Mouse (Mus musculus): ENCODE data around the gene Gm7247. TPM values are rescaled to one million over a fixed set of nuclear protein-coding genes. Genes with fewer than 3 reads are reported as not detected.
A peak's percentile ranks its signal among the peaks of the same experiment; 100 is the strongest.

Gm7247 gene
- polyA plus RNA-seq (2012; rRNA removed) = not detected in 2 replicates

DNA sequence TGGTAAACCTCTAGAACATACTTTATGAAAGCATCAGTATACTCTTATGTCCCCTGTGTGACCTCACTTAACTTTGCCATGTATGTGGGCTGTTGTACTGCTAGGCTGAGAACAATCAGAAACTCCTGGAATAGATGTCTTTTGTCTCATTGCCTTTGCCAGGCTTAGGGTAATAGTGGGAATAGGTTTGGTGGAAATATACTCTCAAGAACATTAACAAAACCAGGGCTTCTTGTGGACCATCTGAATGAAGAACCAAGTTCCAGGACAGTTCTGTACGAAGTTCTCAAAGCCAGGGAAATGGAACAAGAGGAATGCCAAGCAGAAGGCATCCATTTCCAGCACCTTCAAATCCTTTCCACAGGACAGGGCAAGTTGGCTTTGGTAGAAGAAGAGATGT lies at the start of gene Gm7247:
TSS of gene Gm7247 (plus strand) at position 301 of the 400 bp plus-strand sequence.
- no peak within 1 kb of the TSS for H3K27ac ChIP-seq (ENCODE audit: insufficient read depth, low read length)
- DNase-seq = no peak
- no peak within 1 kb of the TSS for H3K4me3 ChIP-seq (replicated peaks; ENCODE audit: insufficient read depth, low read depth, low read length)
- no peaks in the 10 kb centered on the region for H3K4me1 ChIP-seq (ENCODE audit: control insufficient read depth, insufficient read depth, low read length)
- TF ChIP-seq CTCF (IDR thresholded peaks at IDR 0.05; ENCODE audit: borderline replicate concordance, insufficient read depth, low read depth, low read length) (no peak), POLR2A (IDR thresholded peaks at IDR 0.05; ENCODE audit: borderline replicate concordance, insufficient read depth, low read length) (no peak)
- 91% methylated on average over 1 of the region's 1 CpGs for WGBS
- H3K27me3 ChIP-seq (ENCODE audit: control insufficient read depth, insufficient read depth, low read length) = no peaks in the 10 kb centered on the region; the same call in 1 of the 2 replicates

DNA sequence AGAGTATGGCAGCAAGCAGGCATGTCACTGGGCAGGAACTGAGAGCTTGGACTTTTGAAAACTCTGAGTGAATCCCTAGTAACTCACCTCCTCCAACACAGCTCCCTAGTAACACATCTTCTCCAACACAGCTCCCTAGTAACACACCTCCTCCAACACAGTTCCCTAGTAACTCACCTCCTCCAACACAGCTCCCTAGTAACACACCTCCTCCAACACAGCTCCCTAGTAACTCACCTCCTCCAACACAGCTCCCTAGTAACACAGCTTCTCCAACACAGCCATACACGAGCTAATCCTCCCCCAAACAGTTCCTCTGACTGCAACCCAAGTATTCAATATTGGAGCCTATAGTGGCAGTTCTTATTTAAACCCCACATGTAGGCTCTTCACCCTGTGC lies 37.6 kb upstream of the Gm7247 start:
- Histone ChIP-seq H3K4me3 (replicated peaks; ENCODE audit: insufficient read depth, low read depth, low read length) (no peak overlapping the region), H3K27ac (ENCODE audit: insufficient read depth, low read length) (no peak overlapping the region), H3K27me3 (ENCODE audit: control insufficient read depth, insufficient read depth, low read length) (no peaks in the 10 kb centered on the region), H3K4me1 (ENCODE audit: control insufficient read depth, insufficient read depth, low read length) (no peaks in the 10 kb centered on the region)
- TF ChIP-seq POLR2A (IDR thresholded peaks at IDR 0.05; ENCODE audit: borderline replicate concordance, insufficient read depth, low read length) (no peak), CTCF (IDR thresholded peaks at IDR 0.05; ENCODE audit: borderline replicate concordance, insufficient read depth, low read depth, low read length) (no peak)
- no peak for DNase-seq
- 24% methylated on average over 1 of the region's 1 CpGs for WGBS

DNA sequence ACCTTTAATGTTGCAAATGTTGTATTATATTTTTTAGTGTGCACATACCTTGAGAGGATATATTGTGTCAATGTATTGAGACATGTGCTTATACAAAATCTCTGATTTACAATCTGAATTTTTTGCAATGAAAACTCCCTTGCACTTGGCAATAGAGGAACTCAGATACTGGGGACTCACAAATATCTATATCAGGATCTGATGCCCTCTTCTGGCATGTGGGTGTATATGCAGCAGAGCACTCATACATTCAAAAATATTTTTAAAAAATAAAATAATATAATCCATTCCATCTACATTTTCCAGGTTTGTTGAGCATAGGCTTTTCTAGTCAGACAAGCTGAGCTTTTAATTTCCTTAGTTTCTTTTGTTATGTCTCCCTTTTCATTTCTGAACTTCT lies 15.5 kb upstream of the Gm7247 start:
- TF ChIP-seq CTCF (IDR thresholded peaks at IDR 0.05; ENCODE audit: borderline replicate concordance, insufficient read depth, low read depth, low read length) (no peak), POLR2A (IDR thresholded peaks at IDR 0.05; ENCODE audit: borderline replicate concordance, insufficient read depth, low read length) (no peak)
- Histone ChIP-seq H3K4me1 (ENCODE audit: control insufficient read depth, insufficient read depth, low read length) (no peaks in the 10 kb centered on the region), H3K4me3 (replicated peaks; ENCODE audit: insufficient read depth, low read depth, low read length) (no peak overlapping the region), H3K27ac (ENCODE audit: insufficient read depth, low read length) (no peak overlapping the region), H3K27me3 (ENCODE audit: control insufficient read depth, insufficient read depth, low read length) (no peaks in the 10 kb centered on the region)
- no peak for DNase-seq

DNA sequence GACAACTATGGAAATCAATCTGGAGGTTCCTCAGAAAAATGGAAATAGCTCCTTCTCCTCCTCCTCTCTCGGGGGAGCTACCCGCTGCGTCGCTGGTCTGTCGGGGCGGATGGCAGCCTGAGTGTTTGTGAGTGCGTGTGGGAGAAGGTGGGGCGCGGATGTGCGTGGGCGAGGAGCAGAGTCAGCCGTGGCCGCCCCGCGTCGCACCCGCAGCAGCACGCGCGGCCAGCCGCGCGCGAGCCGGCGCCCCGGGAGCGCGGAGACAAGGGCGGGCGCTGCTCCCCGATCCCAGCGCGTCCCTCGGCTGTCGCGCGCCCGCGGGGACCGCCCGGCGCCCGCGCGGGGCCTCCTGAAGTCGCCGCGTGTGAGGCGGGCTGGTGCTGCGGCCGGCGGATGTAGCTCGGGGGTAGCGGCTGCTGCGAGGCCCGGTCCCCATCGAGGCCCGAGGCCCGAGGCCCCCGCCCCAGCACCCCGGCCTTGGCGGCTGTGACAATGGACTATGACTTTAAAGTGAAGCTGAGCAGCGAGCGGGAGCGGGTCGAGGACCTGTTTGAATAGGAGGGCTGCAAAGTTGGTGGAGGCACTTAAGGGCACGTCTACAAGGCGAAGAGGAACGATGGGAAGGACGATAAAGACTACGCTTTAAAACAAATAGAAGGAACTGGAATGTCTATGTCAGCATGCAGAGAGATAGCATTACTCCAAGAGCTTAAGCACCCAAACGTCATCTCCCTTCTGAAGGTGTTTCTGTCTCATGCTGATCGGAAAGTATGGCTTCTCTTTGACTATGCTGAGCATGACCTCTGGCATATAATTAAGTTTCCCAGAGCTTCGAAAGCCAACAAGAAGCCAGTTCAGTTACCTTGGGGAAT lies 3.2 kb upstream of the Gm7247 start:
- Histone ChIP-seq H3K27me3 (ENCODE audit: control insufficient read depth, insufficient read depth, low read length) (no peaks in the 10 kb centered on the region; the same call in 1 of the 2 replicates), H3K4me3 (replicated peaks; ENCODE audit: insufficient read depth, low read depth, low read length) (peak overlapping the region; percentile 55), H3K4me1 (ENCODE audit: control insufficient read depth, insufficient read depth, low read length) (no peaks in the 10 kb centered on the region), H3K27ac (ENCODE audit: insufficient read depth, low read length) (no peak overlapping the region)
- 4% methylated on average over 75 of the region's 75 CpGs for WGBS
- peak; percentile 1 to 9 for DNase-seq
- TF ChIP-seq CTCF (IDR thresholded peaks at IDR 0.05; ENCODE audit: borderline replicate concordance, insufficient read depth, low read depth, low read length) (no peak), POLR2A (IDR thresholded peaks at IDR 0.05; ENCODE audit: borderline replicate concordance, insufficient read depth, low read length) (no peak)

DNA sequence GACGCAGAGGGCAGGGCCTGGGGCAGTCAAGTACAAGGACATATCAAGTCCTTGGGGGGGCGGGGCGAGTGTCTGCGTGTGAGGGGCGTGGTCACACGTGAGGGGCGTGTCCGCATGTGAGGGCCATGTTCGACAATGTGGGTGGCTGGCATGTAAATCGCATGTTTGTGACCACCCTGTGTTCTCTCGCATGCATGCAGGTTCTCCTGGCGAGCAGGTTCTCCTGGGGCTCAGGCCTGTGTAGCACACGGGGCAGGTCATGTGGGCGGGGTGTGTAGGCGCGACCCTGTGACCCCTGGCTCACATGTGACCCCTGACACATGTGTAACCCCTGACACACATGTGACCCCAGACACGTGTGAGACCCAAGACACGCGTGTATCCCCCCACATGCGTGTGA lies 21.2 kb downstream of the Gm7247 start:
- Histone ChIP-seq H3K27me3 (ENCODE audit: control insufficient read depth, insufficient read depth, low read length) (no peaks in the 10 kb centered on the region), H3K4me3 (replicated peaks; ENCODE audit: insufficient read depth, low read depth, low read length) (no peak overlapping the region), H3K27ac (ENCODE audit: insufficient read depth, low read length) (no peak overlapping the region), H3K4me1 (ENCODE audit: control insufficient read depth, insufficient read depth, low read length) (no peaks in the 10 kb centered on the region)
- no peak for TF ChIP-seq POLR2A (IDR thresholded peaks at IDR 0.05; ENCODE audit: borderline replicate concordance, insufficient read depth, low read length)
- no peak for TF ChIP-seq CTCF (IDR thresholded peaks at IDR 0.05; ENCODE audit: borderline replicate concordance, insufficient read depth, low read depth, low read length)
- 94% methylated on average over 20 of the region's 20 CpGs for WGBS
- no peak for DNase-seq

DNA sequence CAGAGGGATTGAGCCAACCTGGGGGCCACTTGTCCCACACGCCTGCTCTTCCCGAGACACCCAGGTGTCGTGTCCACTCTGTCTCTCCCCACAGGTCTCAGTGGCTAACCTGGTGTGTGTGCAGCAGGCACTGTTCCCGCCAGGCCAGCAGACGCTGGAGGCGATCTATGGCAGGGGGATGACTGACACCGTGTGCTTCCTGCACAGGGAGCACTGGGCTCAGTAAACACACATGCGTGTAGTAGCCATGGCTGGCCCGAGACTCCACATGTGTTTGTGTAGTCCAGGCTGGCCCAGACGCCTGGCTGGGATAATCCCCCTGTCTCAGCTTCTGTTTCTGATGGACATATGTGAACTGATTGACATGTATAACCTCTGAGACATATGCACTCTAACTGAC lies 22.8 kb downstream of the Gm7247 start:
- Histone ChIP-seq H3K27me3 (ENCODE audit: control insufficient read depth, insufficient read depth, low read length) (no peaks in the 10 kb centered on the region), H3K27ac (ENCODE audit: insufficient read depth, low read length) (no peak overlapping the region), H3K4me3 (replicated peaks; ENCODE audit: insufficient read depth, low read depth, low read length) (no peak overlapping the region), H3K4me1 (ENCODE audit: control insufficient read depth, insufficient read depth, low read length) (no peaks in the 10 kb centered on the region)
- DNase-seq = no peak
- 95% methylated on average over 10 of the region's 10 CpGs for WGBS
- TF ChIP-seq CTCF (IDR thresholded peaks at IDR 0.05; ENCODE audit: borderline replicate concordance, insufficient read depth, low read depth, low read length) (no peak), POLR2A (IDR thresholded peaks at IDR 0.05; ENCODE audit: borderline replicate concordance, insufficient read depth, low read length) (no peak)

DNA sequence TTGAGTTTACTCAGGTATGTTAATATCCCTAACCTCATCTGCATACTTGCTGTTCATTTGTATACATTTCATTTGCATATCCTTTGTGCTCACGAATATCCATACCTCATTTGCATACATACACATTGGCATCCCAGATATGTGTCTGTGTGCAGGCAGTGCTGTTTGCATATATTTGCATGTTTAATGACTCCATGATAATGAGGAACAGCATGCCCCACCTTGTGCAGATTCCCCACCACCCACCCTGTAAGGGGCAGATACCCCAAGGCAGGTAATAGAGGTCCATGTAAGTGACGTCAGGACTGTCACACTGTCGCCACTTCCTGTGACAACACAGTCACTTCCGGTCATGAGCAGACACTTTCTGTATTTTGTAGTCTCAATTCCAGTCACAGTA lies 24.2 kb downstream of the Gm7247 start:
- 43% methylated on average over 4 of the region's 4 CpGs for WGBS
- Histone ChIP-seq H3K27ac (ENCODE audit: insufficient read depth, low read length) (no peak overlapping the region), H3K27me3 (ENCODE audit: control insufficient read depth, insufficient read depth, low read length) (no peaks in the 10 kb centered on the region), H3K4me3 (replicated peaks; ENCODE audit: insufficient read depth, low read depth, low read length) (no peak overlapping the region), H3K4me1 (ENCODE audit: control insufficient read depth, insufficient read depth, low read length) (no peaks in the 10 kb centered on the region)
- TF ChIP-seq CTCF (IDR thresholded peaks at IDR 0.05; ENCODE audit: borderline replicate concordance, insufficient read depth, low read depth, low read length) (no peak), POLR2A (IDR thresholded peaks at IDR 0.05; ENCODE audit: borderline replicate concordance, insufficient read depth, low read length) (no peak)
- DNase-seq = no peak

DNA sequence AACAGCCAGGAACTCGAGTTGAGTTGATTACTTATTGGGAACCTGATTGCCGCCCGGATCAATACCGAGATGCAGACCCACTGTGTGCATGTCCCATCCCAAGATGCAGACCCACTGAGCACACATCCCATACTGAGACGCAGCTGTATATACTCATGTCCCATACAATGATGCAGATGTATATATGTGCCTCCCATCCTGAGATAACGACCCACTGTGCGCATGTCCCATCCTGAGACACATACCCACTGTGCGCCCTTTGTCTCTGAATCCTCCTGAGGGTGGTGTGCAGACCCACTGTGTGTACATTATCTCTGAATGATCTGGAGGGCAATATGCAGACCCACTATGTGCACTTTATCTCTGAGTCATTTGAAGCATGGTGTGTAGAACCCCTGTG lies 26.2 kb downstream of the Gm7247 start:
- H3K27ac ChIP-seq (ENCODE audit: insufficient read depth, low read length) = no peak overlapping the region
- no peak overlapping the region for H3K4me3 ChIP-seq (replicated peaks; ENCODE audit: insufficient read depth, low read depth, low read length)
- no peaks in the 10 kb centered on the region for H3K4me1 ChIP-seq (ENCODE audit: control insufficient read depth, insufficient read depth, low read length)
- WGBS = 98% methylated on average over 8 of the region's 8 CpGs
- no peak for DNase-seq
- TF ChIP-seq POLR2A (IDR thresholded peaks at IDR 0.05; ENCODE audit: borderline replicate concordance, insufficient read depth, low read length) (no peak), CTCF (IDR thresholded peaks at IDR 0.05; ENCODE audit: borderline replicate concordance, insufficient read depth, low read depth, low read length) (no peak)
- H3K27me3 ChIP-seq (ENCODE audit: control insufficient read depth, insufficient read depth, low read length) = no peaks in the 10 kb centered on the region
